Mouse (Mus musculus) right cerebral cortex, postnatal 4 days (tissue): ENCODE results near the gene Tgm4.
A peak's percentile ranks its signal among the peaks of the same experiment; 100 is the strongest.

Experiments
- DNase-seq: peaks from one replicate; pipeline ENCODE4 v3.0.0-alpha.2; 2022

Gene Tgm4

GRCm38 (mm10) chr9:123034426-123034825 is at the start of gene Tgm4:
Gene Tgm4 (plus strand): TSS chr9:123034726.
- no peak for DNase-seq

- no peak for DNase-seq
Measured at GRCm38 (mm10) chr9:122998406-122999192, 35.9 kb upstream of the Tgm4 start.

GRCm38 (mm10) chr9:122999193-122999586 is 35.3 kb upstream of the Tgm4 start:
- DNase-seq: no peak

GRCm38 (mm10) chr9:123004718-123005117 is 29.8 kb upstream of the Tgm4 start:
- no peak for DNase-seq

- no peak for DNase-seq
Measured at GRCm38 (mm10) chr9:123006071-123006470, 28.5 kb upstream of the Tgm4 start.

- DNase-seq: peak; percentile 80
Measured at GRCm38 (mm10) chr9:123020995-123021631, 13.4 kb upstream of the Tgm4 start, which contains the start of gene Tmem42. Gene Tmem42 (plus strand): TSS chr9:123021326.

- no peak for DNase-seq
Measured at GRCm38 (mm10) chr9:123021636-123022379, 12.7 kb upstream of the Tgm4 start.

GRCm38 (mm10) chr9:123024201-123024600 is 10.3 kb upstream of the Tgm4 start:
- DNase-seq: no peak

GRCm38 (mm10) chr9:123031496-123032246 is 2.9 kb upstream of the Tgm4 start:
- no peak for DNase-seq

GRCm38 (mm10) chr9:123047665-123048064 is 13.1 kb downstream of the Tgm4 start:
- DNase-seq: no peak

GRCm38 (mm10) chr9:123058724-123059292 is 24.3 kb downstream of the Tgm4 start:
- DNase-seq: no peak

- no peak for DNase-seq
Measured at GRCm38 (mm10) chr9:123060172-123060571, 25.6 kb downstream of the Tgm4 start.

GRCm38 (mm10) chr9:123079149-123079548 is 44.6 kb downstream of the Tgm4 start:
- no peak for DNase-seq

- DNase-seq: no peak
Measured at GRCm38 (mm10) chr9:123080355-123080754, 45.8 kb downstream of the Tgm4 start.

GRCm38 (mm10) chr9:123080796-123081195 is 46.3 kb downstream of the Tgm4 start:
- no peak for DNase-seq

- no peak for DNase-seq
Measured at GRCm38 (mm10) chr9:123085373-123085772, 50.8 kb downstream of the Tgm4 start.

GRCm38 (mm10) chr9:123087558-123087957 is 53.0 kb downstream of the Tgm4 start:
- DNase-seq: no peak

- DNase-seq: no peak
Measured at GRCm38 (mm10) chr9:123090844-123091243, 56.3 kb downstream of the Tgm4 start.

- no peak for DNase-seq
Measured at GRCm38 (mm10) chr9:123099631-123100455, 65.3 kb downstream of the Tgm4 start.

GRCm38 (mm10) chr9:123103425-123103824 is 68.9 kb downstream of the Tgm4 start:
- DNase-seq: no peak

GRCm38 (mm10) chr9:123104362-123104761 is 69.8 kb downstream of the Tgm4 start:
- DNase-seq: no peak

GRCm38 (mm10) chr9:123107186-123107585 is 72.7 kb downstream of the Tgm4 start:
- no peak for DNase-seq
